Mouse (Mus musculus) R1 (cell line): ENCODE data around the gene Rerg.

ENCODE experiments used
- DNase-seq: peaks from one replicate; pipeline ENCODE4 v3.0.0-alpha.2; 2018; ENCODE audit warnings: low read depth, low spot score

Gene Rerg

DNA sequence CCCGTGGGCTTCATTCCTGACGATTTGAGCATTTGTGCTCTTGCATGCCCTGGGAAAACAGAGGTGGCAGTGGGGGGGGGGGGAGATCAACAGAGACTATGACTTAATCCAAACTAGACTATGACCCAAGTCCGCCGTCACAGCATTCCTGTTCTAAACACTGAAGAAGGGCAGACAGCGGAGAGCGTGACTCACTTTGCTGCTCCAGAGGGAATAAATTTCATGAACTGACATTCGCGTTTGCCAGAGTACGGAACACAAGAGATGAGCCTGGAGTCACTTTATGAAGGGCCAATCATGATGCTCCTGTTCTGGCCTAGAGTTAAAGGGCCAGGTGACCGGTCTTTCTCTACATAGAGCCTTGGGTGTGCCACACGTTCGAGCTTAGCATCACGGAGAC lies 93.6 kb downstream of the Rerg start:
- no peak for DNase-seq

DNA sequence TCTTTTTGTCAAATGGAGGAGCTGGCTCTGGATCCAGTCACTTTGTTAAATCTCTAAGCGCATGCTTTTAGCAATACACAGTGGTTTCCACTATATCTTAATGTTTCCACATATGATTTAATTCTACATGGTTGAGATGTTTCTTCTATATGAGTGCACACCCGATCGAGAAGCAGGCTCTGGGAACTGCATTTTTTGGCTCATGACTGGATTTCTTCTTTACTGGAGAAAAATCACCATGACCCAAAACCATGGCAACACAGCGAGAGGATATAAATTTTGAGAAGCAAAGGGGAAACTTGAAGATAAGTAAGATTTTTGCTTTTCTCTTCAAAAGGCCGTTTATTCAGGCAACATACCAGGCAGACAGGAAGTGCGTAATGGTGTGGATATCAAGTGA lies 94.1 kb downstream of the Rerg start:
- DNase-seq, result no peak

DNA sequence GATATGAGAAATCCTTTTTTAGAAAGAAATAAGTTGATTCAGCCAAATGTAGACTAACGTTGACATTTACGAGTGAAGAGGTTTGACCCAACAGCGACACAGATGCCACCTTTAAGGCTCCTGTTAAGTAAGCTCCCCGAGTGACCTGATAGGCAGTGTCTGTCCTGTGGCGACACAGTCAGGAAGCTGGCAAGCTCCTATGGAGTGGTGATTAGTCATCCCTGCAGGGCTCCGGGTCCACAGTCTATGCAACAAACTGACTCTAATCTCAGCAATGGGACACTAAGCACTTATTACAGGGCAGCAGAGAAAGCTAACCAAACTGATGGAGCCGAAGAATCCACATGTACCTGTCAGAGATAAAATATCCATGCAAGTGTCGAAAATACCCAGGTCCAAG lies 98.0 kb downstream of the Rerg start:
- no peak for DNase-seq

DNA sequence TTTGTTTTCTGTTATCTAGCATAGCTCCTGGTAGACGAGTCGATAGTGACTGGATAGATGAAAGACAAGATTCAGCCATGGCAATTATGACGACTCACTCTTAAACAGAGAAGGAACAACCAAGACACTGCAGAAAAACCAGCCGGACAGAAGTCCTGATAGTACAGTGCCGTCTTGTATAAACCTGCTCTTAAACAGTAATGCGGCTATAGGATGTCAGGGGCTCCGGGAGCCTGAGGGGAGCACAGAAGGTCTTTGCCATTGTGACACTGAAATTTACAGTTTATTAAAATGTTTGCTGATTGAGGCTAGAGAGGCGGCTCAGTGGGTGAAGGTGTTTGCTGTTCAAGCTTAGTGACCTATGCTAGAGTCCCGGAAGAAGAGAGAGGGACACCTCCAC lies 98.8 kb downstream of the Rerg start:
- no peak for DNase-seq

DNA sequence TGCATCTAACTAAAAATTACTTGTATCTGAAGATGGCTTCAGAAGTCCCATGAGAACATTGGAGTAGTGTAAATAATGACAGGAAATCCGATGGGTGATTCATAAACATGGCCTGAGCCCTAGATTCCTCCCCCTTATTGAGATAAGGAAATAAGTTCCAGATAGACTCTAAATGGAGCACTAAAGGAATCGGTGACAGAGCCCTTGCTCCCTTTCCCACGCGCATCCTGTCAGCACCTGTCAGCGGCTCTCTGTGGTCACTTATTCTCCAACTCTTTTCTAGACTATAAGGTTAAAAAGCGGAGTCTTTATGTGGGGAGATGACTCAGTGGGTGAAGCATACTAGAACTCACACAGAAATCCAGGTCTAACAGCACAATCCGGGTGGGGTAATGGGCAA lies 104.8 kb downstream of the Rerg start:
- DNase-seq, result no peak

DNA sequence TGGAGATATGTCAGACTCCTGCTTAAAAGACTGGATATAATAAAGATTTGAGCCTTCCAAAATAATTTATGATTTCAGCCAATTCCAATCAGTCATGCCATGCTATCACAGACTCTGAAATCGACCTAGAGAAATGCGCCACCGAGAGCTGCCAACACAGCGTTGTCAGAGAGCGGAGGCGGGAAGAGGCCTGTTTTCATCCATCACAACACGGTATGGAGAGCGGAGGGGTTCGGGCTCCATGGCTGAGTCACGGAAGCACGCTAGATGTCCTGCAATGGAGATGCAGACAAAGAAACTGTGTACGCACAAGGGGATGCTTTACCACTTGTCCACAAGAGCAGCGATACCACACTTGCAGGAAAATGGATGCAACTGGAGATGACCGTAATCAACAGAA lies 105.5 kb downstream of the Rerg start:
- no peak for DNase-seq

DNA sequence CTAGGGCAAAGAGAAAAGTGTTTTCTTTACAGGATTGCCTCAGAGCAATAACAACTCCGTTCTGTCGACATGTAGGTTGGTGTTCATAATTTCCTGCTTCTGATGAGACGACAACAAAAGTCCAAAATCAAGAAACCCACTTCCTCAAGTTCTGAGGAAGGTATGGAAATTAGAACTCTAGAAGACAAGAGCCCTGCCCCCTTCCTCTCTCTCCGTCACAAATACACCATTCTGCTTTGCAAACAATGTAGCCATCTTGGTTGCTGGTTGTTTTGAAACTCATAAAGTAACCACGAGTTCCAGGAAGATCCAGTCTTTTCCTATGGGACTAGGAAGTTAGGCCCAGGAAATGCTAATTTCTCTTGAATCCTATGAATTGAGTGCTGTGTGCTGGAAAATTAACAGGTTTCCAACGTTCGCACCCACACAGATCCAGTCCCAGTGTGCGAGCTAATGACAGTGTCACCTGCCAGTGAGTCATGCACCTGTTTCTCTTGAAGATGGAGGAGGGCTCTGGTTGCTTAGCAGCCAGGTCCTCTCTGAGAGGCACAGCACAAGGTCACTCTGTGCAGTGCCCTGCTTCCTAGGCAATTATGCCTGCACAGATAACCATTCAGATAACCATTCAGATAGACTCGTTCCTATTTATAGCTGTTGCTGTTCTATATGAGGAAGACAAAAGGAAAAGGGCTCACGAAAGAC lies 106.9 kb downstream of the Rerg start:
- no peak for DNase-seq

DNA sequence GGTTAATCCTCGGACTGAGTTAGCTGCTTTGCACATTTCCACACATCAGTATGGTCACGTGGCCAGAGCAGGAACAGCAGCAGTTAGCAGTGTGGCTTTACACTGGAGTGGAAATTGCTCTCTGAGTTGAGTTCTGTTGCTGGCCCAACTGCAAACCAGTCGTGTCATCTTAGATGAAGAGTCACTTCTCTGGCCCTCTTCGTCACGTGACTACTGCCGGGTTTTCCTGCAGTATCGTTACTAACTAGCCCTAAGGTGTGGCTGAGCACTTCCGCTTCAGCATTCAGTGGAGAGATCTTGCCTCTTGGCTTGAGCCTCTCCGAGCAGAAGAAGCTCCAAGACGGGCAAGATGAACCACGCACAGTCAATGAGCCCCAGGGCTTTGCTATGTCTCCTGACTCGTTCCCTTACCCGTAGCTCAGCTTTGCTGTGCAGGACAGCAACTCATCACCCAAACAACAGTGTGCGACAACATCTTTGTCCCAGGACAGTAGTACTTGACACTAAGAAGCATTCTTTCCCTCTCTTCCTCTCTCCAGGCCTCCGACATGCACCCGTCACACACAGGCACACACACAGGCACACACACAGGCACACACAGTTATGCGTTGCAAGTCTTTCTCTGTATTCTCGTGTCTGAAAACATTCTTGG lies 108.3 kb downstream of the Rerg start:
- peak; percentile 46 for DNase-seq

DNA sequence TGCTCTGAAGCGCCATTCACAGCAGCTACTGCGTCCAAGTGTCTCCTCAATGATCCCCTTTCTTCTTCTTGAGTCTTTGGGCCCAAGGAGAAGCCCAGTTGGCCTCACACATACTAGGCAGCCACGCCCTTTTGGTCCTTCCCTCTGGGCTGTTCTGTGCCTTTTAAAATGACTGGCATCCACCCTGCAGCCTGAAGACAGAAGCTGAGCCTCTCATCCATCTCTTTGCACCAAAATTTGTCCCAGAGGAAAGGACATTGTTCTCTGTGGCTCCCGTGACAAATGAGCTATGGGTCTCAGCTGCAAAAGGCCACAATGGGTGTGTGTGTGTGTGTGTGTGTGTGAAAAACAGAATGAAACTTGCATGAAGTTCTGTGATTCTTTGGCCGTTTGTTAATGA lies 109.7 kb downstream of the Rerg start:
- no peak for DNase-seq

DNA sequence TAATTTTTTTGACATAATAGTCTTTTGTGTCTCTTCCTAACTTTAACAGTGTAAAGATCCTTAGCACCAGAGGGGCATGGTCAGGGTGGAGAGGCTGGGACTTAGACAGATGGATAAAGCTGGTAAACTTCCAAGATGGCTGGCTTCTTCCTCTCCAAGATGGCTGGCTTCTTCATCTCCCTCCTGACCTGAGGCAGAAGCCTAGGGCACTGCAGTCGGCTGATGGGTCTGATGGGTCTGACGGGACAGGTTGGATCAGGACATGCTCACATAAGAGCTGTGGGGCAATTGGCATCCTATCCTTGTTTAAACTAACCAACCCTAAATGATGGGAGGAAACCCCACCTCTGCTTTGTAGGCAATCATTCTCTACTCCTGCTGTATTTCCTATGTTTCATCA lies 112.0 kb downstream of the Rerg start:
- DNase-seq, result no peak

DNA sequence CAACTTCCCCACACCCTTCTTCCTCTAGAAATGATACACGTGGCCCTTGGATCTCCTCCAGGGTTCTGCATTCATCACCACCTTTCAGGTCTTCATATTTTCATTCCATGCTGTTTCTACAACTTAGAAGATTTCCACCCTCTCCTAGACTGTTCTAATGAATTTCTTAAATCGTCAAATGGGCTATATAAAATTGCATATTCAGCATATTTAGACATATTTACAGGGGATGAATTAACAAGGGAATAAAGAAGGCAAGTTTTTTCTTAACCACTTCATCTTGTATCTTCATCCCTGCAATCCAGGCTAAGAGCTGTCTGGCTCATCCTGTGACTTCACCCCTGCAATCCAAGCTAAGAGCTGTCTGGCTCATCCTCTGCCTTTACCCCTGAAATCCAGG lies 116.2 kb downstream of the Rerg start:
- DNase-seq, result no peak

DNA sequence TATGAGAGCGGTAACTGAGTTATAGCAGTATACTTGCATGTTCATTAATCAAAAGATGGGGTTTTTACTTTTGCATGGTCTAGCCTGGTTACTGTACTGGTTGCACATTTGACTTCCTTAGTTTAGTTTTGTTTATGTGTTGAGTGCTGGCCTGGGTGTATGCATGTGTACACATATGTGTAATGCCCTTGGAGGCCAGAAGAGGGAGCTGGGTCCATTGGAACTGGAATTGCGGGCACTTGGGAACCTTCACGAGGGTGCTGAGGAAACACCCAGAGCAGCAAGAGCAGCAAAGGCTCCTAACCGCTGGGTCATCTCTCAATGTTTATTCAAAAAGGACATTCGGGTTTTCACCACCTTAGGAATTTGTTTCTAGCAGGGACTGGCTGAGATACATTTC lies 116.8 kb downstream of the Rerg start:
- peak; percentile 63 for DNase-seq

DNA sequence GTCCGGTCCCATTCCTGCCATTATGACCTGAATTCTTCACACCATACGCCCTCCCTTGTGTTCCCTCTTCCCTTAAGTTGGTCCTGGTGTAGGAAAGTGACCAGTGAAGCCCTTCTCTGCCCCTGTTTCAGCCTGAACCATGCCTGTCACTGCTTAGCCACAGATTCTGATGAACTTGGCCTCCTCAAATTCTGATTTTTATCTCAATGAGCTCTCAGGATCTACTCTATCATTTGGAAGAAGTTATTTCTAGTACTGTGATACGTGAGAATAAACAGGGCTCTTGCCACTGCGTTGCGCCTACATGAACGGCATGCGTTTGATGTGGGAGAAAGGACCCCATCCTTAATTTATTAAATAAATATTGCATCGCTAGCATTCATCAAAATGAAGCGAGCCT lies 117.3 kb downstream of the Rerg start:
- DNase-seq, result no peak

DNA sequence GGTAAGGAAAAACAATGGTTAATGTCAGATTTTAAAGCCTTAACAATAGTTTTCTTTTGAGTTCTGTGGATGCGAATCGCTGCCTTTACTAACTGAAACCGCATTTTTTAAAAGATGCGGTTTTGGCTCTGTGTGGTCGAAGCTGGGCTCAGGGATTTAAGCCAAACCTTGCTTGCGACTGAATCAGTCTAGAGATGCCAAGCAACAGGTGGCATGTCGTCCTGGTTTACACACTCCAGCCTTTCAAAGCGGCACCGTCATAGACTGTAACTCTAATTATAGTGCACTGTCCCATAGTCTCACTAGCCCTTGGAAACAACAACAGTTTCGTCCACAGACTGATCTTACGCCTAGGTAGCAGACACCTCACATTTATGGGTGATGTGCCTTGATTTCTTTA lies 123.3 kb downstream of the Rerg start:
- DNase-seq, result no peak

DNA sequence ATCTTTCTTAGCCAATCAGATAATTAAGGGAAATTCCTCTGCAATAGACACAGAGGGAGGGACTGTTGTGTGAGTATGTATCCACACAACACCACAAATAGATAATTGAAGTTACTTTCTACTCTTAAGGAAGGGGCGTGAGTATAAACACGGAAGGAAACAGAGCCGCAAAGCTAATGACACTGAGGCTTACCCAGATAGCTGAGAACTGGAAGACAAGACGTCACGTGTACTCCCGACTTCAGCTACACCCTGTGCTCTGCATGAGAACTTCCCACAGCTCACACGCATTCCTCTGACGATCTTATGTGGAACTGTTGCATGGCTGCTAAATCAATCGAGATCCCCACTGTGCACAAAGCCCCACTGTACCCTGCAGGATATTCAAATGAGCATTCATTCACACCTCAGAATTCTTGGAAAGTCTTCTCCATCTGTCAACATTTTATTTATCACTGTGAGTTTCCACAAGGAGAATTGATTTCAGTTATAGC lies 125.2 kb downstream of the Rerg start:
- DNase-seq, result peak; percentile 59

DNA sequence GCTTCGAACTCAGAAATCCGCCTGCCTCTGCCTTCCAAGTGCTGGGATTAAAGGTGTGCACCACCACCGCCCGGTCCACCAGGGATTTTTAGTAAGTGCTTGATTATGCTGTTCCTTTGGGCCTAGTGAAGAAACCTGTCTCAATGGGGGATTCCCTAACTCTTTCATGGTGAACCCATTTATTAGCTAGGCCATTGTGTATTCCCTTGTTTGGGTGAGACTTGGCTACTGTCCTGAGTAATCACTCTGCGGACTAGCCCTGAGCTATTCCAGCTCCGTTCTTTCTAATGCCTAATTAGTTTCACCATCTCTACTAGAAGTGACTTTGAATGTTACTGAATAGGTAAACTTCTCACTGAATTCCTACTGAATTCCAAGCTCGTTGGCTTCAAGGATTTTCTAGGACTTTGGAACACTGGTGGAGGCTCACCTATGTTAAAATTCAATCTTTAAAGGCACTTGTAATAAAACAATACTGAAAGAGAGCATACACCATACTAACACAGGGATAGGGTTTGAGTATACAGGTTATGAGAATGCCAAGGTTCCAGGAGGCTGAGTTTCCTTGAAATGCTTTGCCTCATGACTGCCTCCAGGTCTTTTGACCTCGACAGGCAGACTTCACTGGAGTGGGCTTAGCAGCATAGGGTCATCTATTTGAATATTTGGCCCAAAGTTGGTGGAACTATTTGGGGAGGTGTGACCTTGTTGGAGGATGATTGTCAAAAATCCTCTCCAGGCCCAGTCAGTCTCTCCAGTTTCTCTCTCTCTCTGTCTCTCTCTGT lies 134.5 kb downstream of the Rerg start:
- peak; percentile 59 for DNase-seq

DNA sequence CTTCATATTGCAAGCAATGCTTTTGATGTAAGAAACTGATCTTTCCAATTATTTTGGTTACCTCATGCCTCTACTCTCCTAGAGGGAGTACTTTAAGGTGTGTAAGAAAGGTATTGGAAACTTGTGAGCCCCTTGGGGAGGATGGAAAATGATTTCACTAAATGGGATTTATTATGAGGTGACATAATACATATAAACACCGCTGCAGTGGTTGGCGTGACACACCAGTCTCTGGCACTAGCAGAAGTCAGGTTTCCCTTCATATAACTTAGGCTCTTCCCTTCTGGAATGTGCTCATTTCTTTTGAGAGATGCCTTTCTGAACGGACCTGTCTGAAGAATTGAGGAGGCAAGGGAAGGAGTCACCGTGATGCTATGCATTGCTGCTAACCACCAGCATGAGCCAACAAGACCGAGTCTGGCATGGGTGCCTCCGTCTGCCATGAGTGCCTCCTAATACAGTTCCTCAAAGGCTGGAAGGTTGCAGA lies 139.6 kb downstream of the Rerg start:
- DNase-seq, result no peak

DNA sequence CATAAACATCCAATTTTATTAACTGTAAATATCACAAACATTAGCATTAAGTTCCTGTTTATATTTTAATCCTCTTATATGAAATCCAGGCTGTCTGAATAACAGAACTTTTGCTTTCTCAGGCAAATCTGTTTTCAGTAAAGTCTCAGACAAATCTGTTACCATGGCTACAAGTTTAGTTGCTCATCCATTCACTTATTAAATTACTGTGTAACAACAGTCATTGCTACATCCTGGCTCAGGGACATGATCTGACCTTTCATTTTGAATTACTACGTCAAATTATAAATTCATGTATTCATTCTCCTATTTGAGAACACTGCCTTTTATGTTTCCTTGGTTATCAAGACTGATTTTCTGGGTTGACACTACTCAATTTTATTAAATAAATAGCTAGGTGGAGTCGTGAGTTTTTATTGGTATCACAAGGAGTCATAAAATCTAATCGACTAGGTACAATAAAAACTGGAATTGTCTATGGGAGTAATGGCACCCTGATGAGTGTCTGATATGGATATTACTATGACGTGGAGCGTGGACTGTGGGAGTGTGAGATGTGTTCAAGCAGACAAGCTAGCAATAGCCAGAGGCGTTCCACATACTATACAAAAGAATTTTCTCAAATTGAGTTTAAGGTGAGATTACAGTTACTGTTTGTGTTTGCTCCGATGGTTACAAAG lies 140.2 kb downstream of the Rerg start:
- DNase-seq, result no peak

DNA sequence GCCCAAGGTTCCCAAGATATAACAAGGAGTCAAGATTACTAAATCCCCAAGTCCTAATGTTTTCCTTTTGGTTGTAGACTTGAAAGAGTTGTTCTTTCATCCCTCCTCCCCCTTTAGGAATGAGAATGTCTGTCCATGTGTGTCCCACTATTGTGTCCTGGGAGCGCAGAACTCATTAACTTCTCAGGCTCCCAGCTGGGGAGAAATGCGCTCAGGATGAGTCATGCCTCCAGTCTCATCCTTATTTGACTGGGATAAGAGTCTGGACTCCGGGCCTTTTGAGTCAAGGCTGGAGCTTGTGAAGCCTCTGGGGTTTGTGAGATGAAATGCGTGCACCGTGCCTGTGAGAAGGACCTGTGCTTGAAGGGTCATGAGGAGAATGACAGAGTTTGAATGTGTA lies 144.8 kb downstream of the Rerg start:
- DNase-seq, result peak; percentile 65

DNA sequence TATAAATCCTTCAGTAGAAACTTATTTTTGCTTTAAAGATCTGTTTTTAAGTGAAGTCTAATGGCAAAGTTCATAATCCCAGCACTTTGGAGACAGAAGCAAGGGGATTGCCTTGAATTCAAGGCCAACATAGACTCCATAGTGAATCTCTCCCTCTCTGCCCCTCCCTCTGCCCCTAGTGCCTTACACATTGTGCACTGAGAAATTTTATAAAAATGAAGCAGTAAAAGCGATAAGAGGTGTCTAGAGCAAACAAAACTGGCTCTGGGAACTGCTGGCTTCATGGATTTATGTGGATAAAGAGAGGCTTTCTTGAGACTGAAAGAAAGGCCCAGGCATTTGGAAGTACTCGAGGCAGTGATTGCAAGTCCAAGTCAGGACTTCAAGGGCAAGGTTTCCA lies 145.8 kb downstream of the Rerg start:
- DNase-seq, result no peak

DNA sequence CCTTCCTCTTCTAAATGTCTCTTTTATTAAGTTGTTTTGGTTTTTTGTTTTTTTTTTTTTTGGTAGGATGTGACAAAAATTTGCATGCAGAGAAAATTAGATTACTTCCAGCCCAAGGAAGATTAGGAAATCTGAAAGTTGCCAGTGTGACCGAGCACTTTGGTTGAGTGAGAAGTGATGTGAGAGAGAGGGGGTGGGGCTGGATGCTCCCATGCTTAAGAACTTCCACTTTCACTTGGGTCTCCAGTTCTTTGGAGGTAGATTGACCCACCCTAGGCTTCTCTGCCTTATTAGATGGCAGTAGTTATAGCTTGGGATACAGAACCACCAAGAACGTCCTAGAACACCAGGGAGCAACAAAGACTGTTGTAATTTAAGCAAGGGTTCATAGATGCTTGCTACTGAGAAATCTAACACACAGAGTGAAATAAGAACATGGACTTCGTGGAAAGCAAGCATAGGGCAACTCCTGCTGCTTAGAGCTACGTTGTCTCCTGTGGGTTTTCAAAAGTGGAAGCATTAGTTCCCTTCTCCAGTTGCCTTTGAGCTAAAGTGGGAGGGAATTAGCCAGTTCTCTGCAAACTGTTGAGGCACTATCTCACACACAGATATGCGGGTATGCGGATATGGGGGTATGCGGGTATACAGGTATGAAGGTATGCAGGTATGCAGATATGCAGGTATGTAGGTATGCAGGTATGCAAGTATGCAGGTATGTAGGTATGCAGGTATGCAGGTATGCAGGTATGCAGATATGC lies 152.9 kb downstream of the Rerg start:
- peak; percentile 82 for DNase-seq
